Mouse (Mus musculus): Measurements from ENCODE around the gene Xaf1. TPM values are rescaled to one million over a fixed set of nuclear protein-coding genes. Genes with fewer than 3 reads are reported as not detected.

Gene Xaf1
- total and polyA plus RNA-seq, 3 experiments: 1.0 to 1.8 TPM; not detected in 1

GRCm38 (mm10) chr11:72354971-72355728, 53.7 kb downstream of the Xaf1 start:
- H3K27ac ChIP-seq (ENCODE audit: control insufficient read depth, low read depth, low read length): no peak overlapping the region
- peak; percentile 79 for DNase-seq (ENCODE audit: low read depth, low spot score)
- peaks cover 0 to under 1% of the 10 kb centered on the region in 2 experiments; a peak in 2 of 4 replicates for H3K27me3 ChIP-seq (ENCODE audit: control insufficient read depth in 1 of 2, insufficient read depth in 2 of 2, low read length in 2 of 2)

GRCm38 (mm10) chr11:72361385-72362346, 60.2 kb downstream of the Xaf1 start:
- no peak overlapping the region for H3K4me3 ChIP-seq (ENCODE audit: control insufficient read depth in 1 of 2, insufficient read depth in 1 of 2, low read depth in 2 of 2, low read length in 2 of 2)
- peaks cover 0 to 5% of the 10 kb centered on the region in 2 experiments; a peak in 2 of 4 replicates for H3K27me3 ChIP-seq (ENCODE audit: control insufficient read depth in 1 of 2, insufficient read depth in 2 of 2, low read length in 2 of 2)
- no peak overlapping the region for H3K9ac ChIP-seq (ENCODE audit: control insufficient read depth, low read depth, low read length, poor library complexity, severe bottlenecking)
- TF ChIP-seq GABPA (IDR thresholded peaks at IDR 0.05; ENCODE audit: low read depth, low read length) (no peak), HCFC1 (IDR thresholded peaks at IDR 0.05; ENCODE audit: low read depth, low read length) (no peak), SMC3 (IDR thresholded peaks at IDR 0.05; ENCODE audit: low read depth, low read length) (no peak), USF2 (IDR thresholded peaks at IDR 0.05; ENCODE audit: borderline replicate concordance in 1 of 2, insufficient read depth in 1 of 2, low read depth in 1 of 2, low read length in 2 of 2) (no peak), POLR2A (IDR thresholded peaks at IDR 0.05; ENCODE audit: control insufficient read depth in 1 of 2, insufficient read depth in 1 of 2, low read depth in 1 of 2, low read length in 2 of 2, poor library complexity in 1 of 2) (no peak), BHLHE40 (IDR thresholded peaks at IDR 0.05; ENCODE audit: borderline replicate concordance, low read depth, low read length) (no peak), MEF2A (IDR thresholded peaks at IDR 0.05; ENCODE audit: extremely low read depth, insufficient replicate concordance, low read depth, low read length, poor library complexity, severe bottlenecking) (no peak), MAFK (IDR thresholded peaks at IDR 0.05; ENCODE audit: borderline replicate concordance, low read depth, low read length) (no peak), MYB (IDR thresholded peaks at IDR 0.05; ENCODE audit: low read depth, low read length) (no peak), NRF1 (IDR thresholded peaks at IDR 0.05; ENCODE audit: insufficient read depth, low read depth, low read length, poor library complexity, severe bottlenecking) (no peak), MYC (IDR thresholded peaks at IDR 0.05; ENCODE audit: low read depth, low read length) (no peak), CTCF (IDR thresholded peaks at IDR 0.05 in 2 of 3, conservative IDR thresholded peaks at IDR 0.05 in 1 of 3; ENCODE audit: control insufficient read depth in 1 of 3, insufficient read depth in 1 of 3, low read depth in 2 of 3, low read length in 3 of 3, poor library complexity in 1 of 3, severe bottlenecking in 1 of 3) (no peak), TAL1 (IDR thresholded peaks at IDR 0.05; ENCODE audit: low read length) (no peak), E2F4 (IDR thresholded peaks at IDR 0.05; ENCODE audit: borderline replicate concordance, low read depth, low read length) (no peak), RAD21 (IDR thresholded peaks at IDR 0.05; ENCODE audit: low read depth, low read length) (no peak), RCOR1 (IDR thresholded peaks at IDR 0.05; ENCODE audit: low read depth, low read length) (no peak), ZKSCAN1 (IDR thresholded peaks at IDR 0.05; ENCODE audit: low read depth, low read length) (no peak), MAX (IDR thresholded peaks at IDR 0.05; ENCODE audit: low read length) (no peak), TBP (IDR thresholded peaks at IDR 0.05; ENCODE audit: low read depth, low read length) (no peak), CHD1 (IDR thresholded peaks at IDR 0.05; ENCODE audit: low read depth, low read length) (no peak)
- peaks cover 0 to 10% of the 10 kb centered on the region in 2 experiments; a peak in 1 of 4 replicates for H3K4me1 ChIP-seq (ENCODE audit: control insufficient read depth in 1 of 2, insufficient read depth in 2 of 2, low read length in 2 of 2)
- no peak for DNase-seq (ENCODE audit: low read depth, low spot score)
- H3K79me2 ChIP-seq (ENCODE audit: control insufficient read depth, insufficient read depth, low read length, poor library complexity): no peaks in the 10 kb centered on the region
- H3K27ac ChIP-seq (ENCODE audit: control insufficient read depth, low read depth, low read length): no peak overlapping the region
- H3K9me3 ChIP-seq (replicated peaks; ENCODE audit: insufficient read depth, low read length): no peaks in the 10 kb centered on the region
- H3K36me3 ChIP-seq (ENCODE audit: control insufficient read depth in 1 of 2, insufficient read depth in 2 of 2, low read length in 2 of 2): peaks cover 0 to 7% of the 10 kb centered on the region in 2 experiments; a peak in 1 of 4 replicates

More at GRCm38 (mm10) chr11:72354971-72355728, 53.7 kb downstream of the Xaf1 start:
- no peaks in the 10 kb centered on the region for H3K9me3 ChIP-seq (replicated peaks; ENCODE audit: insufficient read depth, low read length)
- no peaks in the 10 kb centered on the region for H3K79me2 ChIP-seq (ENCODE audit: control insufficient read depth, insufficient read depth, low read length, poor library complexity)
- peaks cover 2 to 10% of the 10 kb centered on the region in 2 experiments; a peak in 3 of 4 replicates for H3K4me1 ChIP-seq (ENCODE audit: control insufficient read depth in 1 of 2, insufficient read depth in 2 of 2, low read length in 2 of 2)
- H3K4me3 ChIP-seq (ENCODE audit: control insufficient read depth in 1 of 2, insufficient read depth in 1 of 2, low read depth in 2 of 2, low read length in 2 of 2): no peak overlapping the region
- TF ChIP-seq MAZ (IDR thresholded peaks at IDR 0.05; ENCODE audit: low read depth, low read length): peak; percentile 69; the same call in 1 of the 2 replicates
- TF ChIP-seq MYC (IDR thresholded peaks at IDR 0.05; ENCODE audit: low read depth, low read length): no peak
- no peak for TF ChIP-seq ELF1 (IDR thresholded peaks at IDR 0.05; ENCODE audit: low read depth, low read length)
- TF ChIP-seq RAD21 (IDR thresholded peaks at IDR 0.05; ENCODE audit: low read depth, low read length): peak; percentile 89
- TF ChIP-seq ETS1 (IDR thresholded peaks at IDR 0.05; ENCODE audit: low read depth, low read length): no peak
- TF ChIP-seq SIN3A (IDR thresholded peaks at IDR 0.05; ENCODE audit: low read length): 0 out of 2 replicates have a peak, but pooled peaks have one; percentile 43
- no peak for TF ChIP-seq MAX (IDR thresholded peaks at IDR 0.05; ENCODE audit: low read length)
- no peak for TF ChIP-seq GATA1 (IDR thresholded peaks at IDR 0.05; ENCODE audit: low read depth, low read length)
- TF ChIP-seq CTCF (IDR thresholded peaks at IDR 0.05 in 2 of 3, conservative IDR thresholded peaks at IDR 0.05 in 1 of 3; ENCODE audit: control insufficient read depth in 1 of 3, insufficient read depth in 1 of 3, low read depth in 2 of 3, low read length in 3 of 3, poor library complexity in 1 of 3, severe bottlenecking in 1 of 3): peak; percentile 93 to 99 (median 99)
- peak; percentile 99 for TF ChIP-seq SMC3 (IDR thresholded peaks at IDR 0.05; ENCODE audit: low read depth, low read length)
- peak; percentile 91 for TF ChIP-seq ZC3H11A (IDR thresholded peaks at IDR 0.05; ENCODE audit: low read depth, low read length)
- H3K9ac ChIP-seq (ENCODE audit: control insufficient read depth, low read depth, low read length, poor library complexity, severe bottlenecking): no peak overlapping the region
- 0 out of 4 replicates have a peak, but pooled peaks cover 0 to 2% of the 10 kb centered on the region in 2 experiments for H3K36me3 ChIP-seq (ENCODE audit: control insufficient read depth in 1 of 2, insufficient read depth in 2 of 2, low read length in 2 of 2)

All from MEL (cell line).